Mouse (Mus musculus) myocyte (in vitro differentiated cells): ENCODE data around the gene Hps5.

Source experiments
- MAX ChIP-seq: IDR thresholded peaks from one replicate; pipeline ENCODE4 v1.6.1; 2011; ENCODE audit warnings: low read depth, mild to moderate bottlenecking, control low read depth
- POLR2A ChIP-seq: IDR thresholded peaks from one replicate; pipeline ENCODE4 v1.6.1; 2011; ENCODE audit warnings: low read depth, mild to moderate bottlenecking, control low read depth, moderate library complexity; ENCODE audit not compliant: insufficient read length
- POLR2AphosphoS2 ChIP-seq: IDR thresholded peaks from one replicate; pipeline ENCODE4 v1.6.1; 2011; ENCODE audit warnings: low read depth, control low read depth; ENCODE audit not compliant: insufficient read length

DNA sequence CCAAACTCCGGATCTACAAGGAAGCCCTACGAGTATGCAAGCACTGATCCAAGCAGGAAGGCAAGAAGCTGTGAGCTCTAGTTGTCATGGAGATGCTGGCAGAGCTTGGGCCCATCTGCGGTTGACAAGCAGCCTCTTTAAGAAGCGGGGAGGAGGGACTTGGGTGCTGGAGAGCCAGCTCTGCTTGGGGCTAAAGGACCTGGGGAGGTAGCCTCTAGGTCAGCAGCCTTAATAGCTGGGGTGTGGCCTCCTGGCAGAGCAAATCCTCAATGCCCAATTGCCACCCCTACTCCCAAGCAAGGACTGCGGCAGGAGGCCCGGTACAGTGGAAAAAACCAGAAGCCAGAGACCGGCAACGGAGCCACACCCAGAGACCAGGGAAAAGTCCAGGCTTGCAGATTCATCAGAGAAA lies 43.0 kb upstream of the Hps5 start:
- TF ChIP-seq POLR2A (peak; percentile 13), MAX (no peak), POLR2AphosphoS2 (peak; percentile 9)
